21 mouse cellular contexts compared by ENCODE assay signal in genomic region chr2:59231514-59231913, GRCm38 (mm10).
DNase-seq lines count a peak whose midpoint lies in the region; ATAC-seq and TF ChIP-seq lines count a peak whose summit lies in the region.
"Had no signal": no experiment of that assay in that cellular context is flagged by ENCODE, and none has a peak within 500 bp of the region (broad histone marks: within the 10 kb centered on the region; RNA-seq: fewer than 3 reads in every experiment).

No protein-coding gene starts in this region.

- ATAC-seq in intestine, postnatal 0 days: no peak
- no peak for ATAC-seq in intestine, embryonic 15.5 days
- ATAC-seq in monocyte, adult 5-6 weeks (replicated peaks; ENCODE audit: insufficient number of reproducible peaks, low FRiP score, low TSS enrichment, poor library complexity, severe bottlenecking): peak; percentile 61; the same call in 1 of the 2 replicates

- 76% methylated on average over 5 of the region's 5 CpGs for WGBS in intestine, postnatal 0 days
- WGBS in intestine, embryonic 15.5 days: 84% methylated on average over 5 of the region's 5 CpGs

- no peaks in the 10 kb centered on the region for H3K27me3 ChIP-seq in intestine, postnatal 0 days (replicated peaks; ENCODE audit: control insufficient read depth, insufficient read depth, low read length)
- H3K27me3 ChIP-seq in intestine, embryonic 15.5 days (replicated peaks): no peaks in the 10 kb centered on the region
- H3K27me3 ChIP-seq: embryonic facial prominence, embryonic 15.5 days; heart, embryonic 15.5 days; hindbrain, embryonic 13.5 days; limb, embryonic 12.5 days; neural tube, embryonic 15.5 days had no signal

- peak; percentile 94 for DNase-seq in ES-CJ7 (ENCODE audit: low read depth, low spot score)
- DNase-seq in c-Kit-positive CD71-negative TER-119-negative erythroid progenitor cells, embryonic 14.5 days (ENCODE audit: low read depth): peak; percentile 18
- no peak for DNase-seq in kidney, postnatal 10 days
- DNase-seq in embryo, embryonic 10 days (ENCODE audit: low spot score): no peak
- DNase-seq: adrenal gland, postnatal 10 days; cerebellum, adult 9-10 months; gastrocnemius, postnatal 14 days; lung, postnatal 10 days; right cerebral cortex, postnatal 4 days; thymus, adult 18-20 months had no signal

- no peaks in the 10 kb centered on the region for H3K9me3 ChIP-seq in intestine, postnatal 0 days (ENCODE audit: control insufficient read depth)
- no peaks in the 10 kb centered on the region for H3K9me3 ChIP-seq in intestine, embryonic 15.5 days
- H3K9me3 ChIP-seq: embryonic facial prominence, embryonic 15.5 days; forebrain, embryonic 10.5 days; heart, embryonic 15.5 days; hindbrain, embryonic 13.5 days; limb, embryonic 12.5 days; neural tube, embryonic 15.5 days had no signal

- no peak for TF ChIP-seq CTCF in intestine, postnatal 0 days (IDR thresholded peaks at IDR 0.05; ENCODE audit: low read depth)

- H3K9ac ChIP-seq in intestine, postnatal 0 days (ENCODE audit: low read depth, low read length): no peak overlapping the region
- H3K9ac ChIP-seq in intestine, embryonic 15.5 days: no peak overlapping the region
- H3K9ac ChIP-seq: embryonic facial prominence, embryonic 15.5 days; heart, embryonic 15.5 days; hindbrain, embryonic 13.5 days; limb, embryonic 12.5 days; liver, embryonic 14.5 days; neural tube, embryonic 15.5 days had no signal

- no peak overlapping the region for H3K4me2 ChIP-seq in intestine, postnatal 0 days (replicated peaks; ENCODE audit: low read depth)
- no peak overlapping the region for H3K4me2 ChIP-seq in intestine, embryonic 15.5 days (replicated peaks)
- H3K4me2 ChIP-seq: embryonic facial prominence, embryonic 15.5 days; heart, embryonic 15.5 days; hindbrain, embryonic 13.5 days; limb, embryonic 12.5 days; neural tube, embryonic 15.5 days had no signal

- H3K36me3 ChIP-seq in intestine, postnatal 0 days (ENCODE audit: control insufficient read depth, insufficient read depth): peaks cover 5% of the 10 kb centered on the region; the same call in 1 of the 2 replicates
- H3K36me3 ChIP-seq in intestine, embryonic 15.5 days: no peaks in the 10 kb centered on the region
- H3K36me3 ChIP-seq: embryonic facial prominence, embryonic 15.5 days; limb, embryonic 12.5 days; neural tube, embryonic 15.5 days had no signal

- no peaks in the 10 kb centered on the region; the same call in 1 of the 2 replicates for H3K4me1 ChIP-seq in intestine, postnatal 0 days (replicated peaks; ENCODE audit: control insufficient read depth, insufficient read depth, low read length)
- no peaks in the 10 kb centered on the region for H3K4me1 ChIP-seq in intestine, embryonic 15.5 days (replicated peaks)
- H3K4me1 ChIP-seq: embryonic facial prominence, embryonic 15.5 days; hindbrain, embryonic 13.5 days; neural tube, embryonic 15.5 days had no signal

- H3K4me3 ChIP-seq in intestine, postnatal 0 days (ENCODE audit: low read depth, low read length): no peak overlapping the region
- H3K4me3 ChIP-seq in intestine, embryonic 15.5 days (replicated peaks): no peak overlapping the region
- H3K4me3 ChIP-seq: embryonic facial prominence, embryonic 15.5 days; forebrain, embryonic 10.5 days; heart, embryonic 15.5 days; hindbrain, embryonic 13.5 days; limb, embryonic 12.5 days; neural tube, embryonic 15.5 days had no signal

- peak overlapping the region; percentile 35; the same call in 1 of the 2 replicates for H3K27ac ChIP-seq in intestine, postnatal 0 days (ENCODE audit: low read depth, low read length)
- H3K27ac ChIP-seq in intestine, embryonic 15.5 days: no peak overlapping the region
- H3K27ac ChIP-seq: embryonic facial prominence, embryonic 15.5 days; forebrain, embryonic 10.5 days; heart, embryonic 15.5 days; hindbrain, embryonic 13.5 days; kidney, postnatal 0 days; limb, embryonic 12.5 days; liver, embryonic 14.5 days; neural tube, embryonic 15.5 days had no signal

Comparison
In these comparisons a context has a peak if more than half of its experiments do, and no peak if none do; other contexts are left out.
1. DNase-seq: peak in ES-CJ7 (single experiment) and c-Kit-positive CD71-negative TER-119-negative erythroid progenitor cells, embryonic 14.5 days (single experiment); none in kidney, postnatal 10 days (single experiment) and embryo, embryonic 10 days (single experiment).